Mouse (Mus musculus) brown adipose tissue, adult 24 weeks (tissue): ENCODE measurements around the gene Mucl3. TPM values are rescaled to one million over a fixed set of nuclear protein-coding genes. Genes with fewer than 3 reads are reported as not detected.
A peak's percentile ranks its signal among the peaks of the same experiment; 100 is the strongest.

ENCODE experiments used
- H3K27ac ChIP-seq: fragments of 200-500 bp; replicated peaks from 2 replicates; pipeline ENCODE4 v1.5.1; 2012; ENCODE audit warnings: low read depth, mild to moderate bottlenecking, low read length
- H3K4me1 ChIP-seq: fragments of 200-500 bp; 2 replicates; pipeline ENCODE4 v1.6.1; 2012; ENCODE audit warnings: low read length, mixed read lengths; ENCODE audit not compliant: control insufficient read depth, insufficient read depth, insufficient read length
- H3K4me3 ChIP-seq: fragments of 200-500 bp; 2 replicates; pipeline ENCODE4 v1.5.1; 2012; ENCODE audit warnings: low read depth, mild to moderate bottlenecking, low read length, moderate library complexity; ENCODE audit not compliant: insufficient read depth
- polyA plus RNA-seq: library from polyadenylated mRNA; stranded (reverse); fragments of >200 nt; gene quantifications from 2 replicates; pipeline ENCODE4 v1.2.4, GENCODE M21; 2012; ENCODE audit not compliant: missing spikeins, insufficient read depth, insufficient read length

Mucl3 gene
- polyA plus RNA-seq, 1 experiment: not detected

DNA sequence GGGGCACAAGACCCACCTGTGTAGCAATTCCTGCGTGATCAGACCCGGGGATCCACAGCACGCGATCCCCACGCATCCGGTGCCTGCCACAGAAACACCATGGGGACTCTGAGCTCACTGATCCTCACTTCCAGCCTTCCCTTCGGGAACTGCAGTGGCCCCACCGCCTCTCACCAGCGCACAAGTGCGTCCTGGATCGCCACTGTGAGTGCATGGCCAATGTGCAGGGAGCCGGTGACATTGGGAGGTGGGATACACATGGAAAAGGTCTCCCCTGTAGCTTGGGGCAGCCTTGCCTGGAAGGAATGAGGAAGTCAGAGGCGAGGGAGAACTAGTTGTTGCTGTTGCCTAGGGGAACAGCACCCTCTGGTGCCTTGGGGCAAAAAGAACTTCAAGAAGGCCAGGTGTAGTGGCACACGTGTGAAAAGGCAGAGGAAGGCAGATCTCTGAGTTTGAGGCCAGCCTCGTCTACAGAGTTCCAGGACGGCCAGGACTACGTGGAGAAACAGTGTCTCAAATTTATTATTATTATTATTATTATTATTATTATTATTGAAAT is 22.5 kb upstream of the Mucl3 start:
- Histone ChIP-seq H3K4me3 (no peak overlapping the region), H3K27ac (no peak overlapping the region), H3K4me1 (peaks cover 3% of the 10 kb centered on the region; the same call in 1 of the 2 replicates)

DNA sequence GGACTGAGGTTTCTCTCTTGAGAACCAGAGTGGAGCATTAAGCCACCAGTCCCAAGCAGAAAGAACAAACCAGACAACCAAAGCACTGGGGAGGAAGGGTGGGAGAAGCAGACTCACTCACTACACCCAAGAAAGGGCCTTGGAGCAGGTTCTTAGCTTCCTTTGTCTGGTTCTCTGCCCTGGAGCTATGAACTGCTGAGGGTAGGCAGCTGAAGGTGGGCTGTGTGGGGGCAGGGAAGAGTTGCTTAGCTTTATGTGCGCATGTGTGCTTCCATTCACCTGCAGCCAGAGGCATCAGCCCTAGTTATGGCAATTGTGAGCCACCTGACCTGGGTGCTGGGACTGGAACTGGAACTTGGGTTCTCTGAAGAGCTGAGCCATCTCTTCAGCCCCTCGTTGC is 9.6 kb upstream of the Mucl3 start:
- H3K27ac ChIP-seq: no peak overlapping the region

DNA sequence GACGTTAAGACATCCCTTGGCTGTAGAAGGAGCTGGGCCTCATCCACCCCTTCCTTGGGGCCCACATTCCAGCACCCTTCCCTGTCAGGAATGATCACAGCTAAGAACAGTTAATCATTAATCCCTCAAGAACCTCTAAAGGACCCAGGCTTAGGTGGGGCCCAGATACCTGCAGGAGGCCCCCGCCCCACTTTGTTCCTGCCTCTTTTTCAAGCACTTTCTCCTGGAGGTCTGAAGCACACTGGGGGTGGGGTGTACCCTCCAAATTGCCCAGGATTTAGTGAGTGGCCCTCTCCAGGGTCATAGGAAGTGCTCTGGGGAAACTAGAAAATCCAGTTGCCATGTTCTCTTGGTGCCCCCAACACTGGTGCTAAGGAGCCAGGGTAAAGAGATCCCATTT is 5.9 kb upstream of the Mucl3 start:
- H3K27ac ChIP-seq: no peak overlapping the region

More for the DNA sequence above, 9.6 kb upstream of the Mucl3 start:
- Histone ChIP-seq H3K4me3 (no peak overlapping the region), H3K4me1 (no peaks in the 10 kb centered on the region)

DNA sequence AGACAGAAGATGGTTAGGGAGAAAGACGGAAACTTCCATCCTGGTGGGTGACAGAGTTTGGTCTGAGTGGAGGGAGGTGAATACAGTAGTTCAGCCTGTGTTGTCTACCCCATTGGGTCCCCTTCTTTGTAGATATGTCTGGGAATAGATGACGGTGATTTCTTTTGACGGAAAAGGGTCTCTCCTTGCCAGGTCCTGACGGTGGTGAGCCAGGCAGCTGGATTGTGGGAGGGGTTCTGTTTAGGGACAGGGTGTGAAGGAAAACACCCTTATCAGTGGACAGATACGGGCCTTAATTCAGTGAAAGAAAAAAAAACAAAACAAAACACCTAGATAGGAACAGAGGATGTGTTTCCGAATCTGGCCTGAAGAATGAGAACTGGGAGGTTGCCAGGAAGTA is 4.1 kb downstream of the Mucl3 start:
- H3K4me1 ChIP-seq: no peaks in the 10 kb centered on the region
- H3K27ac ChIP-seq: no peak overlapping the region
- H3K4me3 ChIP-seq: no peak overlapping the region

More for the DNA sequence above, 5.9 kb upstream of the Mucl3 start:
- H3K4me1 ChIP-seq: no peaks in the 10 kb centered on the region
- H3K4me3 ChIP-seq: no peak overlapping the region

DNA sequence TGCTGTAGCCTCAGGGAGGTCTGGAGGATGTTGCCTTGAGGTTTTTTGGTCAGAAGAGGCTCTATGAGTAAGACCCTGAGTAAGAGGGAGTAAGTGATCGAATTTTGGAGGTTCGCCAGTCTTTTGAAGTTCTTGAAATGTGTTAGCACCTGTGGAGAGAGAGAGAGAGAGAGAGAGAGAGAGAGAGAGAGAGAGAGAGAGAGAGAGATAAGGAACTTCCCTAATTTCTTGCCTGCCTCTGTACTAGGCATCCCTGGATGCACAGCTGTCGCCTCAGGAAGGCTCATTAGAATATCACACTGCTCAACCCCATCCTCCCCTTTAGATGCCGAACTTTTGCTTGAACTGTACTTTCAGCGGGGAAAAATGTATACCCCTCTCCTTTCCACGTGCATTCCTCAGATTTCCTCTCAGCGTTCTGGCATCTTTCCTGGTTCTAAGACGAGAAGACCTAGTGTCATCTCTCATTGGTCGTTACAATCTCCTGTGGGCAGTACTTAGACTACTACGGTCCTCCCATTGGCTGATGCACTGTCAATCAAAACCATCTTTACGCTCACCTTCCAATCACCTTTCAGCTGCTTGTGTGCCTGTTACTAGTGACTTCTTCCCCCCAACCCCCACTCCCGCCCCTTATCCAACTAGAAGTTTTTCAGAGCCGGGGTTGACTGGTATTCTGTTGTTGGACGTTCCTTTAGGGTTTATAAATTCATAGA is 4.9 kb downstream of the Mucl3 start:
- no peak overlapping the region for H3K4me3 ChIP-seq
- H3K27ac ChIP-seq: no peak overlapping the region
- no peaks in the 10 kb centered on the region for H3K4me1 ChIP-seq

DNA sequence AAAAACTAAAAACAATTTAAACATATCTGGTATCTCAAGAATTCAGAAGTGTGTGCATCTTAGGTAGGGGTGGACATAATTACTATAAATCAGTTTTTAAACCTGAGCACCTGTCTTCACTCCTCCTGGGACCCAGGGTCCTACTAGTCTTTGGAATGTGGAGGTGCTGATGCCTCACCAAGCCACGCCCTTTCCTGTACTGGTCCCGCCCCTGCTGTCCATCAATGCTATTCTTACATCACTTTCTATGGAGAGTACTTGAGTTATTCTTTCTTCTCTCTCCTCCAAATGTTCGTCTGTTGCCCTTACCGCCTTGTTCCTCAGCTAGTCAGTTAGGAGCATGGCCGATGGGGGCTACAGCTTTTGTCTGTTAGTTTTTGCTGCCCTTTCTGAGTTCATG is 7.1 kb downstream of the Mucl3 start:
- no peak overlapping the region for H3K27ac ChIP-seq
- H3K4me3 ChIP-seq: no peak overlapping the region
- H3K4me1 ChIP-seq: no peaks in the 10 kb centered on the region

DNA sequence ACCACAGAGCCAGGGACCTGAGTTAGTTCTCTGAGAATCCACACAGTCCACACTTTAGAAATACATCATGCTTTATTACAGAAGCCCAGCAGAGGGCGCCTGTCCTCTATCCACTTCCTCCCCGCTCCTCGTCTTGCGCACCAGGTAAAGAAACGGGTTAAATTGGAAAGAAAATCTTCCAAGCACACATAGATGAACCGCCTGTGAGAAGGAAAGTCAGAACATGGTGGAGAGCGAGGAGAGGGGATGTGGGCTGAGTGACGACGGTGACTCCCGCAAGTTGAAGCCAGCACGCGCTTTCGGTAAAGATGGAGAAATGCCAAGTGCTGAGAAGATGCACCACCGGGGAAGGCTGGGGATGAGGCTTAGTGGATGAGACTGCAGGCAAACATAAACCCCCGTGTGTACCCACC is 7.8 kb downstream of the Mucl3 start:
- Histone ChIP-seq H3K4me3 (peak overlapping the region; percentile 50), H3K4me1 (no peaks in the 10 kb centered on the region), H3K27ac (no peak overlapping the region)

DNA sequence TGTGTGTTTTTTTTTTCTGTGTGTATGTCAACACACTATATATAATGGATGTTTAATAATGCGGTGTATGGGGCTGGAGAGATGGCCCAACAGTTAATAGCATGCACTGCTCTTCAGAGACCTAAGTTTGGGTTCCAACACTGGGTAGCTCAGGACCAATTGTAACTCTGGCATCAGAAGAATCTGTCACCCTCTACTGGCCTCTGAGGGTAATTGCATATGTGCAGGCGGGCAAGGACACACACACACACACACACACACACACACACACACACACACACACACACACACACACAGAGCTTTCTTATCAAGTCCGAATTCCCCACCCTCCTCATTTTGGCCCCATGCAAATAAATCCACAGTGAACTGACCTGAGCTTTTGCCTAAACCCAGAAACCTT is 8.3 kb downstream of the Mucl3 start:
- Histone ChIP-seq H3K27ac (no peak overlapping the region), H3K4me1 (no peaks in the 10 kb centered on the region), H3K4me3 (no peak overlapping the region)

DNA sequence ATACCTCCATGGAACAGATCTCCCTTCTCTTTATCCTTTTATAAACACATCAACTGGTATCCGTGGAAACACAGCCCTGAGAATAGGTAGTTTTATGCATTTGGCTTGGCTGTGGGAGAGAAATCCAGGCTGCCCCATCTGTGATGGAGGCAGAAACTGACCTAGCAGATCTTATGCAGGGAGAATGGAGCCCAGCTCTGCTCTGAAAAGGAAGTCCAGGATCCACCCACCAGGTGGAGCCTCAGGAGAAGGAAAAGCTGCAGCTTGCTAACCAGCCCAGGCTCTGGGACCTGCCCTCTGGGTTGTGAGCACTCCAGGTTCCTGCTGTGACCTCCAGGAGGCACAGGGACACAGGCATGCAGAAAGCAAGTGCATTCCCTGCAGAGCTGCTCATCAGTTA is 9.5 kb downstream of the Mucl3 start:
- no peak overlapping the region for H3K4me3 ChIP-seq
- no peak overlapping the region for H3K27ac ChIP-seq
- no peaks in the 10 kb centered on the region for H3K4me1 ChIP-seq

DNA sequence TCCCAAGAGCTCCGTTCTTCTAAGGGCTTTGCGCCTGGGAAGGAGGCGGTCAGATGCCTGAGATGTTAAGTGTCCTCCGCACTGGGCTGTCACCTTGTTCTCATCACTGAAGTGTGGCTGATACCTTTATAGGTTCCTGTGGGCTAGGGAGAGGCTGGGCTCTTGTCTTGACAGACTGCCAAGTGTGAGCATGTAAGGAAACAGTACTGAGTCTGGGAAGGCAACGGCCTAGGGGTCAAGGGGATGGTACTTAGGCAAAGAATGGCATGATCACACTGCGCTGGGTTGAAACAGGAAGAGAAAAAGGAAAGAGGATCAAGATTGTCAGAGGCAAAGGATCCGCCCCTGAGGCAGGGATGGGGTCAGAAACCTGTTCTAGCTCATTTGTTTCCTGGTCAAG is 17.0 kb downstream of the Mucl3 start, which contains the start of gene Gm9573:
Gene Gm9573 (minus strand): TSS at position 101 of the 400 bp plus-strand sequence.
- no peak within 1 kb of the TSS for H3K27ac ChIP-seq
- H3K4me1 ChIP-seq: no peaks in the 10 kb centered on the region
- H3K4me3 ChIP-seq: no peak within 1 kb of the TSS

DNA sequence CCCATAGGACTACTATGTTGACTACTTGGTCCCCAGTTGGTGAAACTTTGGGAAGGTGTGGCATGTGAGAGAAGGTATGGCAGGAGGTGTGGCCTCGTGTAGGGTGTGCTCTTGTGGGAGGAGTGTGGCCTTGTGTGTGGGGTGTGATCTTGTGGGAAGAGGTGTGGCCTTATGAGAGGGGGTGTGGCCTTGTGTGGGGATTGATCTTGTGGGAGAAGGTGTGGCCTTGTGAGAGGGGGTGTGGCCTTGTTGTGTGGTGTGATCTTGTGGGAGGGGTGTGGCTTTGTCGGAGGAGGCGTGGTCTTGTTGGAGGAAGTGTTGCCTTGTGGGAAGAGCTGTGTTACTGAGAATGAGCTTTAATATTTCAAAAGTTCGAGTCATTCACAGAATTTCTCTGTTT is 26.4 kb downstream of the Mucl3 start:
- Histone ChIP-seq H3K4me1 (no peaks in the 10 kb centered on the region), H3K27ac (no peak overlapping the region), H3K4me3 (no peak overlapping the region)

DNA sequence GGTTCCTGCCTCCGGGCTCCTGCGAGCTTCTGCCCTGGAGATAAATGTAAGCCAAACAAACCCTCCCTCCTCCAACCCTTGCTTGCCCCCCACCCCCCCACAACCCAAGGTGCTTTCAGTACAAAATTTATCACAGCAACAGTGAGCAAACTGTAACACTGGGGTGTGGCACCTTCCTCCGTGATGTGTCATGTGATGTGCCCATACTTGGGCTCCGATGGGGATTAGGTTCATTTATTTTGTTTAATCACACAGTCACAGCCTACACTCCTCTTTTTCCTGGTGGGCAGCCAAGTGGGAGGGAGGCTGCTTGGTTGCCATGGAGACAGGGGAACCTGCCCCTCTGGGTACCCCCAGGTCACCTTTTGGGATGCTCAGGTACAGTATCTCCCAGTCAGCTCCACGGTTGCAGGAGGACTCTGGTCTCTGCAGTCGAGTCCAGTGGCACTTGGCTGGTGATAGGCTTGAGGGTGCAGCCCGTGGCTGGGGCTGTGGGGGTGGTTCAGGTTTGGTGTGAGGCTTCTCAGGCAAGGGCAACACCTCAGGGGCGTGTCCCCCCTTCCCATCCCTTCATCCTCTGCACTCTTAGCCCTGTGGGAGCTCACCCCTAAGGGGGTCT is 41.6 kb downstream of the Mucl3 start:
- Histone ChIP-seq H3K27ac (no peak overlapping the region), H3K4me3 (no peak overlapping the region), H3K4me1 (no peaks in the 10 kb centered on the region)

DNA sequence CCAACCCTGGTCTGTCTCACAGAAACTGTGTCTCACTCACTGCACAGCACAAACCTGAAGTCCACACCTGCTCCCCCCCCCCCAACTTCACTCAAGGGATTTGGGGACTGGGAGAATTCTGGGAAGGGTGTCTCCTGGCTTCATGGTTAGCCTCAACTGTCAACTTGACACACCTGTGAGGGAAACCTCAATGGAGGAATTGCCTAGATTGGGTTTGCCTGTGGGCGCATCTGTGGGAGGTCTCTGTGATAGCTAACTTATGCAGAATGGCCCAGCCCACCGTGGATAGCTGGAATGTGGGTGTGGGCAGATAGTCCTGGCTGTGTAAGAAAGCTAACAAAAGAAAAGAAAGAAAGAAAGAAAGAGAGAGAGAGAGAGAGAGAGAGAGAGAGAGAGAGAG is 42.2 kb downstream of the Mucl3 start, which contains the start of gene Sfta2:
Gene Sfta2 (plus strand): TSS at position 301 of the 400 bp plus-strand sequence.
- Histone ChIP-seq H3K4me1 (no peaks in the 10 kb centered on the region), H3K27ac (no peak within 1 kb of the TSS), H3K4me3 (no peak within 1 kb of the TSS)

DNA sequence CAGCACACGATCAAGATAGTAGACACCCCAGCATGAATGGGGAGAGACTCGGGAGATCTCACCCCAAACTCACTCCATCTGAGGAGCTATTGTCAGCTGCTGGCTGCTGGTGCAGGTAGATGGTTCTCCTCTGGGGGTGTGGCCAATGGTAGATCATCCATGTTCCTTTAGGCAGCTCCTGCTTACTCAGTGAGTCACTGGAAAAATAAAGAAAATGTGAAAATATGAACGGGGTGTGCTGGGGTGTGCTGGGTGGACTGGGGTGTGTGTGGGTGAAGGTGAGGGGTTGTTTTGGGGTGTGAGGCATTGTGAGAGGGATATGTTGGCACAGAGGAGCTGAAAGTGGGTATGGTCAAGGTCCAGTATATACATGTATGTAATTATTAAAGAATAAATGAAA is 46.1 kb downstream of the Mucl3 start:
- no peaks in the 10 kb centered on the region for H3K4me1 ChIP-seq
- H3K4me3 ChIP-seq: no peak overlapping the region
- no peak overlapping the region for H3K27ac ChIP-seq

DNA sequence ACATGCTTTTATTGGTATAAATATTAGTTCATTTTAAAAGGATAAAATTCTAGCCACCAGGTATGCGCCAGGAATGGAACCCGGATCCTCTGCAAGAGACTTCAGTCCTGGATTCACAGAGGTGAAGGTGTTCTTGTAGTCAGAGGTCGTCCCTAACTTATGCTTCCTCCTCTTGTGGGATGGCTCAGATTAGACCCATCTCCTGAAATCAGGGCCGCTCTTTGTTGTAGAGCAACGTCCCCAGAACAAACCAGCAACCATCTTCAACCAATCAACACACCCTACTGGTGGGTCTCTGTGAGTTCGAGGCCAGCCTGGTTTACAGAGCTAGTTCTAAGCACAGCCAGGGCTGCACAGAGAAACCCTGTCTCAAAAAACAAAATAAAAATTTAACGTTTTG is 49.0 kb downstream of the Mucl3 start:
- Histone ChIP-seq H3K27ac (no peak overlapping the region), H3K4me3 (no peak overlapping the region), H3K4me1 (no peaks in the 10 kb centered on the region)

DNA sequence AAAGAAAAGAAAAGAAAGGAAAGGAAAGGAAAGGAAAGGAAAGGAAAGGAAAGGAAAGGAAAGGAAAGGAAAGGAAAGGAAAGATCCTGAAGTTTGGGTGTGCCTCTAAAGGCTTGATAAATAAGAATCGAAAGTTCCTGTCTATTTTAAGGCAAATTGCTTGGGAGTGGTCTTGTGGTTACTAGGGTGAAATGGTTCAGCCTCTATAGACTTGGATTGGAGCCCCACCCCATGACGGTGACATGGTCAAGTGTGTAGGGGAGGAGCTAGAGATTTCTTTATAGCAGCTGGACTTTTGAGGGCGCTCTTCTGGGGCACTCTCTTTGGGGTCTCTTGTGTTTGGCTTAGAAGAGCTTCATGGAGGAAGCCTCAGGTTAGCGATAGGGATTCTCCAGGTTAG is 49.7 kb downstream of the Mucl3 start:
- H3K4me1 ChIP-seq: no peaks in the 10 kb centered on the region
- H3K27ac ChIP-seq: no peak overlapping the region
- no peak overlapping the region for H3K4me3 ChIP-seq
